Mouse (Mus musculus): ENCODE data around the gene Dock9.

DNA sequence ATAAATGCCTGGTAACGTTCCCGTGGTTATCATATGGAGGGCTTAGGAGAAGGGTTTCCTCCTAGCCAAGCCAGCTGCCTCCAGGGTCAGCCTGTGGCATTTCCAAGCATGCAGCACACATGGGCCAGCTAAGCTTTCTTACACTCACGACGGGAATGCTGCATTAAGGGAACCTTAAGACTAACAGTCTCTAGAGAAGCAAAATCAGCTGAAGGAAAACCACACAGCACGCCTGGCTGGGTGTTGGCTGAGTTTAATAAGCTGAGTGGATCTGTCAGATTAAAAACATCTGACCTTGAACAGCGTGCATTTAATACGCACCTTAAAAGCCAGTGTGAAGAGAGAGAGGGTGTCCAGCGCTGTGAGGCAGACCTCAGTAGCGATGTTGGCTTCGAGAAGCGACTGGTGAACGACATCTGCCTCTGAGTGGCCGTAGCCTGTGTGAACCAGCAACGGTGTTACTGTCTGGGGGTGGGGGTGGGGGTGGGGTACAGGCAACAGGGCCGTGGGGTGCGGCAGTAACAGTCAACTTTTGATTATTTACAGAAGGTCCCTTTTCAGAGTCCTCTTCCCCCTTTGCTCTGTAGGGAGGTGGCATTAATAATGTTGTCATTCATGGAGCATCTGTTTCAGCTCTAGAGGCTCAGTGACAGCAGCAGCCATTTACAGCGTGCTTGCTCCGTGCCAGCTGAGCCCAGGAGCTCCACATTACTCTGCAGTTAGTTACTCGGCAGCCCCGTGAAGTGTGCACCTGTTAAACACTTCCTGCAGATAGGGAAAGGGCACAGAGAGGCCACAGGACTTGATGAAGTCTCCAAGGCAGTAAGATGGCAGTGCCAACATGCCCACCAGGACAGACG is 211.5 kb downstream of the Dock9 start:
- TF ChIP-seq CTCF (IDR thresholded peaks at IDR 0.05; ENCODE audit: control insufficient read depth, insufficient read depth, insufficient read length) (no peak), USF1 (IDR thresholded peaks at IDR 0.05; ENCODE audit: low read depth) (no peak), MAX (IDR thresholded peaks at IDR 0.05) (no peak), FOSL1 (IDR thresholded peaks at IDR 0.05; ENCODE audit: insufficient read depth, low read length, poor library complexity, severe bottlenecking) (no peak)

All from C2C12 (cell line).